Mouse (Mus musculus) liver, embryonic 14.5 days (tissue): ENCODE data around the gene Napsa. TPM values are rescaled to one million over a fixed set of nuclear protein-coding genes. Genes with fewer than 3 reads are reported as not detected.

Experiments used
- ATAC-seq: fragments of 200-750 bp; cut with Nextera tagmentation; 2 replicates; pipeline ENCODE4 v1.8.0; 2017; ENCODE audit warnings: moderate number of reproducible peaks, mild to moderate bottlenecking, moderate library complexity; ENCODE audit not compliant: insufficient read depth
- DNase-seq, 3 experiments: peaks; one replicate each; pipeline ENCODE4 v3.0.0-alpha.2; 2012 to 2013; ENCODE audit warnings: low read depth in 3 of 3, low spot score in 3 of 3
- H3K27ac ChIP-seq: fragments of 300-500 bp; sonication (generic); 2 replicates; pipeline ENCODE4 v1.5.1; 2014; ENCODE audit warnings: moderate library complexity, mild to moderate bottlenecking, control low read depth, inconsistent platforms
- H3K27me3 ChIP-seq: fragments of 300-500 bp; sonication (generic); 2 replicates; pipeline ENCODE4 v1.6.1; 2014; ENCODE audit warnings: mild to moderate bottlenecking, low read length, moderate library complexity; ENCODE audit not compliant: control insufficient read depth, insufficient read depth
- H3K36me3 ChIP-seq: fragments of 300-500 bp; sonication (generic); replicated peaks from 2 replicates; pipeline ENCODE4 v1.6.1; 2014; ENCODE audit warnings: low read depth; ENCODE audit not compliant: control insufficient read depth, insufficient read depth
- H3K4me1 ChIP-seq, 2 experiments: fragments of 200-500 bp in 1 of 2; fragments of 300-500 bp in 1 of 2; sonication (generic) in 1 of 2; replicated peaks; 2 replicates each; pipeline ENCODE4 v1.6.1; 2012 to 2014; ENCODE audit warnings: antibody characterized with exemption in 1 of 2, inconsistent platforms in 1 of 2, low read length in 1 of 2; ENCODE audit not compliant: control insufficient read depth in 2 of 2, insufficient read depth in 2 of 2
- H3K4me2 ChIP-seq: fragments of 300-500 bp; sonication (generic); 2 replicates; pipeline ENCODE4 v1.6.1; 2014; ENCODE audit warnings: low read depth, mild to moderate bottlenecking, control low read depth, moderate library complexity
- H3K4me3 ChIP-seq, 2 experiments: fragments of 200-500 bp in 1 of 2; fragments of 300-500 bp in 1 of 2; sonication (generic) in 1 of 2; 2 replicates each; pipeline ENCODE4 v1.5.1; 2012 to 2014; ENCODE audit warnings: low read depth in 2 of 2, low read length in 2 of 2, mild to moderate bottlenecking in 2 of 2, control low read depth in 1 of 2, inconsistent platforms in 1 of 2, moderate library complexity in 1 of 2; ENCODE audit not compliant: insufficient read depth in 1 of 2
- H3K9ac ChIP-seq: fragments of 300-500 bp; sonication (generic); replicated peaks from 2 replicates; pipeline ENCODE4 v1.6.1; 2014; ENCODE audit warnings: mild to moderate bottlenecking, control low read depth, moderate library complexity
- H3K9me3 ChIP-seq: fragments of 300-500 bp; sonication (generic); 2 replicates; pipeline ENCODE4 v1.6.1; 2016; ENCODE audit warnings: low read length, mixed read lengths; ENCODE audit not compliant: control insufficient read depth
- CTCF ChIP-seq: IDR thresholded peaks from 2 replicates; pipeline ENCODE4 v1.5.1; 2016; ENCODE audit warnings: antibody characterized with exemption, low read depth, control low read depth
- EP300 ChIP-seq: IDR thresholded peaks from 2 replicates; pipeline ENCODE4 v1.6.1; 2016; ENCODE audit warnings: antibody characterized with exemption, low read depth
- WGBS: fragments of 180-500 bp; shearing (Covaris S2); extraction: QIAGEN DNeasy Blood & Tissue Kit; methylation state at CpG from one replicate; pipeline ENCODE4 v1.1.7; 2014; ENCODE audit not compliant: insufficient replicate concordance; 5-methylcytosine and 5-hydroxymethylcytosine counted together
- polyA plus RNA-seq, 2 experiments: library from polyadenylated mRNA; depleted of rRNA in 1 of 2; stranded (reverse) in 1 of 2; unstranded in 1 of 2; fragments of >200 nt; fragmentation: Nextera tagmentation in 1 of 2; extraction: Ambion mirVana in 1 of 2; gene quantifications; 2 replicates each; pipeline versions ENCODE4 v1.2.1 to v1.2.3; 2012 to 2014

Napsa gene
- polyA plus RNA-seq, 2 experiments, result 5.8 to 8.6 TPM

- DNase-seq (no peak), ATAC-seq (no peak)
- Histone ChIP-seq H3K4me3 (no peak overlapping the region), H3K4me1 (no peaks in the 10 kb centered on the region), H3K27ac (no peak overlapping the region), H3K9me3 (no peaks in the 10 kb centered on the region), H3K27me3 (peaks cover 16% of the 10 kb centered on the region), H3K4me2 (no peak overlapping the region), H3K36me3 (no peaks in the 10 kb centered on the region), H3K9ac (no peak overlapping the region)
- WGBS, result 79% methylated on average over 4 of the region's 4 CpGs
- no peak for TF ChIP-seq EP300
- TF ChIP-seq CTCF, result no peak
Measured at GRCm38 (mm10) chr7:44597666-44598065, 25.5 kb downstream of the Napsa start.

GRCm38 (mm10) chr7:44598336-44598735 lies 26.2 kb downstream of the Napsa start:
- H3K27me3 ChIP-seq, result peaks cover 16% of the 10 kb centered on the region
- TF ChIP-seq CTCF (no peak), EP300 (no peak)
- H3K9ac ChIP-seq, result no peak overlapping the region
- H3K27ac ChIP-seq, result no peak overlapping the region
- H3K9me3 ChIP-seq, result no peaks in the 10 kb centered on the region
- no peaks in the 10 kb centered on the region for H3K4me1 ChIP-seq
- H3K36me3 ChIP-seq, result no peaks in the 10 kb centered on the region
- WGBS, result 57% methylated on average over 12 of the region's 12 CpGs
- H3K4me2 ChIP-seq, result no peak overlapping the region
- H3K4me3 ChIP-seq, result no peak overlapping the region
- ATAC-seq, result no peak
- no peak for DNase-seq

- no peak overlapping the region for H3K4me3 ChIP-seq
- no peak overlapping the region for H3K9ac ChIP-seq
- no peaks in the 10 kb centered on the region for H3K36me3 ChIP-seq
- DNase-seq (no peak), ATAC-seq (no peak)
- H3K27me3 ChIP-seq, result peaks cover 35% of the 10 kb centered on the region
- no peak overlapping the region for H3K4me2 ChIP-seq
- H3K9me3 ChIP-seq, result no peaks in the 10 kb centered on the region
- H3K27ac ChIP-seq, result no peak overlapping the region
- no peak for TF ChIP-seq EP300
- no peak for TF ChIP-seq CTCF
- WGBS, result 66% methylated on average over 10 of the region's 10 CpGs
- no peaks in the 10 kb centered on the region for H3K4me1 ChIP-seq
Measured at GRCm38 (mm10) chr7:44600691-44601262, 28.6 kb downstream of the Napsa start.

- DNase-seq (no peak), ATAC-seq (no peak)
- no peak overlapping the region for H3K4me2 ChIP-seq
- H3K27ac ChIP-seq, result no peak overlapping the region
- H3K9me3 ChIP-seq, result no peaks in the 10 kb centered on the region
- H3K4me3 ChIP-seq, result no peak overlapping the region
- 13% methylated on average over 19 of the region's 19 CpGs for WGBS
- no peak for TF ChIP-seq CTCF
- TF ChIP-seq EP300, result no peak
- H3K27me3 ChIP-seq, result peaks cover 42% of the 10 kb centered on the region
- no peaks in the 10 kb centered on the region for H3K4me1 ChIP-seq
- no peaks in the 10 kb centered on the region for H3K36me3 ChIP-seq
- no peak overlapping the region for H3K9ac ChIP-seq
Measured at GRCm38 (mm10) chr7:44601646-44602045, 29.5 kb downstream of the Napsa start.

- Histone ChIP-seq H3K9me3 (no peaks in the 10 kb centered on the region), H3K36me3 (no peaks in the 10 kb centered on the region), H3K4me1 (no peaks in the 10 kb centered on the region), H3K27ac (no peak overlapping the region), H3K4me2 (no peak overlapping the region), H3K27me3 (peaks cover 44% of the 10 kb centered on the region), H3K9ac (no peak overlapping the region), H3K4me3 (no peak overlapping the region)
- no peak for ATAC-seq
- DNase-seq, result no peak
- no peak for TF ChIP-seq EP300
- TF ChIP-seq CTCF, result no peak
- 20% methylated on average over 11 of the region's 11 CpGs for WGBS
Measured at GRCm38 (mm10) chr7:44602443-44602842, 30.3 kb downstream of the Napsa start.
